Mouse (Mus musculus) megakaryocyte-erythroid progenitor cell, adult 5 weeks (primary cell): ENCODE measurements around the gene AW146154. TPM values are rescaled to one million over a fixed set of nuclear protein-coding genes. Genes with fewer than 3 reads are reported as not detected.

ENCODE experiments used
- polyA plus RNA-seq: library from polyadenylated mRNA; stranded (reverse); fragments of >175 nt; gene quantifications from 2 replicates; pipeline ENCODE4 v1.2.3, GENCODE M21; 2012

Gene AW146154
- 0.15 and 0.21 TPM in 2 replicates for polyA plus RNA-seq

GRCm38 (mm10) chr7:41499389-41500049 lies at the start of gene AW146154, which contains the start of gene Gm20449:
Gene AW146154 (minus strand): TSS chr7:41499890.
Gene Gm20449 (minus strand): TSS chr7:41499417.

GRCm38 (mm10) chr7:41448596-41448995 lies 51.1 kb downstream of the AW146154 start, which contains the start of gene Vmn2r57:
Gene Vmn2r57 (minus strand): TSS chr7:41448696.

Other genes with a start within 250 kb of the AW146154 start
- gene AI987944, start 106.5 kb downstream of the AW146154 start, polyA plus RNA-seq = 0.30 and 0.36 TPM in 2 replicates
- not detected in 2 replicates for gene Vmn2r57, start 51.2 kb downstream of the AW146154 start, polyA plus RNA-seq
- gene Gm20449, start 473 bp downstream of the AW146154 start, polyA plus RNA-seq = not detected in 2 replicates
- gene Gm6871, start 73.8 kb upstream of the AW146154 start, polyA plus RNA-seq = not detected in 2 replicates
- gene 2610021A01Rik, start 99.3 kb upstream of the AW146154 start, polyA plus RNA-seq = 0.48 and 0.53 TPM in 2 replicates
- gene Zfp788, start 133.3 kb upstream of the AW146154 start, polyA plus RNA-seq = 0.29 and 0.37 TPM in 2 replicates